Mouse (Mus musculus) adrenal gland, postnatal 36 days (tissue): Measurements from ENCODE around the gene B9d2. TPM values are rescaled to one million over a fixed set of nuclear protein-coding genes. Genes with fewer than 3 reads are reported as not detected.
"Not testable (repeated sequence)": the region's sequence is repeated elsewhere in the genome, so short reads cannot be mapped to it uniquely, and the experiment has no call there.

ENCODE experiments used
- DNase-seq, 2 experiments: peaks; one replicate each; pipeline ENCODE4 v3.0.0; 2021; ENCODE audit warnings: mixed read lengths in 1 of 2
- total RNA-seq, 2 experiments: library from RNA; stranded (reverse); gene quantifications; 2 replicates each; pipeline ENCODE4 v1.2.3; 2021

B9d2 gene
- total RNA-seq, 2 experiments from 2014 or later: 15.3 to 18.0 TPM

- peak in 1 of 2 experiments; percentile 50 for DNase-seq
These were observed 24.3 kb downstream of the B9d2 start for GRCm38 (mm10) chr7:25704716-25705364.

- DNase-seq: peak in 1 of 2 experiments; percentile 48
These were observed 25.2 kb downstream of the B9d2 start for GRCm38 (mm10) chr7:25705801-25706251.

GRCm38 (mm10) chr7:25706578-25707170 lies 26.1 kb downstream of the B9d2 start:
- DNase-seq: no peak

GRCm38 (mm10) chr7:25707581-25708292 lies 27.2 kb downstream of the B9d2 start:
- DNase-seq: peak; percentile 49 to 66

- peak in 1 of 2 experiments; percentile 31 for DNase-seq
These were observed 29.4 kb downstream of the B9d2 start for GRCm38 (mm10) chr7:25709961-25710360.

GRCm38 (mm10) chr7:25710519-25711130 lies 30.0 kb downstream of the B9d2 start:
- peak in 1 of 2 experiments; percentile 45 for DNase-seq

- DNase-seq: no peak
These were observed 30.6 kb downstream of the B9d2 start for GRCm38 (mm10) chr7:25711165-25711564.

GRCm38 (mm10) chr7:25711731-25712197 lies 31.2 kb downstream of the B9d2 start:
- peak; percentile 49 to 58 for DNase-seq

GRCm38 (mm10) chr7:25712801-25713200 lies 32.2 kb downstream of the B9d2 start:
- DNase-seq: no peak

GRCm38 (mm10) chr7:25714581-25714980 lies 34.0 kb downstream of the B9d2 start:
- no peak for DNase-seq

GRCm38 (mm10) chr7:25715731-25716271 lies 35.2 kb downstream of the B9d2 start:
- DNase-seq: no peak

- DNase-seq: no peak
These were observed 36.9 kb downstream of the B9d2 start for GRCm38 (mm10) chr7:25717478-25717877.

- peak; percentile 93 for DNase-seq
These were observed 38.3 kb downstream of the B9d2 start, which contains the start of gene Ccdc97 for GRCm38 (mm10) chr7:25718788-25719417. Ccdc97 (minus strand) TSS chr7:25719088.

- DNase-seq: peak; percentile 78 to 83
These were observed 39.4 kb downstream of the B9d2 start for GRCm38 (mm10) chr7:25719761-25720610.

- DNase-seq: no peak
These were observed 40.2 kb downstream of the B9d2 start for GRCm38 (mm10) chr7:25720760-25721159.

GRCm38 (mm10) chr7:25721776-25722175 lies 41.2 kb downstream of the B9d2 start:
- DNase-seq: not testable (repeated sequence)

- no peak for DNase-seq
These were observed 45.3 kb downstream of the B9d2 start for GRCm38 (mm10) chr7:25725886-25726285.

- no peak for DNase-seq
These were observed 47.2 kb downstream of the B9d2 start for GRCm38 (mm10) chr7:25727800-25728199.

- DNase-seq: no peak
These were observed 48.8 kb downstream of the B9d2 start for GRCm38 (mm10) chr7:25729396-25729795.

GRCm38 (mm10) chr7:25729862-25730261 lies 49.3 kb downstream of the B9d2 start:
- peak in 1 of 2 experiments; percentile 47 for DNase-seq
